Mouse (Mus musculus) cerebellum, postnatal 10 days (tissue): ENCODE measurements around the gene Ndel1.

Source experiments
- DNase-seq, 2 experiments: peaks; one replicate each; pipeline ENCODE4 v3.0.0; 2021; ENCODE audit warnings: mixed read lengths in 2 of 2

Gene Ndel1

DNA sequence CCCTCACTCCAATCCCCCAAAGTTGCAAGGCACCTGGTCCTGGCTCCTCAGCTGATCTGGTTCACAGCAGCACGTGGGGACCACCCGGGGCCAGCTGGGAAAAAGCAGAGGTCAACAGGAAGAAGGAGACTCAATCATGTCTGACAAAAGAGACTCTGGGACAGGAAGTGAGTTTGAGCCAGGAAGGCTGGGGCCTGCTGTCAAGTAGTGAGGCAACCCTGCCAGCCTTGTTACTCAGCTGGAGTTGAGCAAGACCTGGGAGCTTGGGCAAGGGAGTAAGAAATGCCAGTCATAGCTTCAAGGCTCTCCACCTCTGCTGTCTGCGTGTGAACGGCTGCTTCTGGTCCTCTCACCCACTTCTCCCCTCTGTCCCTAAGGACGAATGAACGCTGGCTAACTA is at the start of gene Ndel1:
Ndel1 (minus strand) TSS at position 111 of the 400 bp plus-strand sequence.
- DNase-seq: no peak

DNA sequence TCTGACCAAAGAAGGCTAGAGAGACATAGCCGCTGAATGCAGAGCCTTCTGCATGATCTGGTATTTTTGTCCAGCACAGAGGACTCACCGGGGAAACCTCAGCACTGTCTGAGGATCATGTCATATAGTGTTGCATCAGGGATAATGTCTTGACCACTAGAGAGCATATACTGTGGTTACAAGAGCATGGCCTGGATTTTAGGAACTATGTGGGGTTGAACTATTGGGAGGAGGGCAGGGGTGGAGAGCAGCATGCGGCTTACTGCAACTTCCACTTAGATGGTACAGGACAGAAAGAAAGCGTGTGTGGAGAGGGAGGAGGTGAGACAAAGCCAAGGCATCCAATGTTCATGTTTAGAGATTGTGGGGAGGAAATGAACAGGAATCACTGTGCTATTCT is 42.9 kb upstream of the Ndel1 start:
- DNase-seq: no peak

GRCm38 (mm10) chr11:68911531-68912177 is 40.0 kb upstream of the Ndel1 start:
- DNase-seq: peak in 1 of 2 experiments; percentile 17

DNA sequence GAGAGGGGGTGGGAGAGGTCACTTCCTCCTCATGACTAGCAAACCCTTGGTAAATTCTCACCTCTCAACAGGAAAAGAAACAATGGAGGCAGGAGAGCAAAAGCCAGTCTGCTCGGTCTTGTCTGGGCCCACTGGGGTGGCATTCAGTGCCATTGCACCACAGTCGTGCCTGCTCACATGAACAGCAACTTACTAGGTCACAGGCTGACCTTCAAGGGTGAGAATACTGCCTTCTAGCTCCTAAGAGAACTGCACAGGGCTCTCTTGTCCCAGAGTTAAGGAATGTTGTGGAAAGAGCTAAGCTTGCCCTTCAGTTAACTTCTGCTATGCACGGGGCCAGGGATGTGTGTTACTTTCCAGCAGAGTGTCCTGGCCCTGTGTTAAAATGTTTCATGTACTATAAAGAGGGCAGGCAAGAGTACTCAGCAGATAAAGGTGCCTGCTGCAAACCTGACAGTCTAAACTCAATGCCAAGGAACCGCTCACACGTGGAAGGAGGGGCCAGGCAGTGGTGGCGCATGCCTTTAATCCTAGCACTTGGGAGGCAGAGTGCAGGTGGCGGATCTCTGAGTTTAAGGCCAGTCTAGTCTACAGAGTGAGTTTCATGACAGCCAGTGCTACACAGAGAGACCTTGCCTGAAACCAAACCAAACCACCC is 37.3 kb upstream of the Ndel1 start:
- DNase-seq: no peak

DNA sequence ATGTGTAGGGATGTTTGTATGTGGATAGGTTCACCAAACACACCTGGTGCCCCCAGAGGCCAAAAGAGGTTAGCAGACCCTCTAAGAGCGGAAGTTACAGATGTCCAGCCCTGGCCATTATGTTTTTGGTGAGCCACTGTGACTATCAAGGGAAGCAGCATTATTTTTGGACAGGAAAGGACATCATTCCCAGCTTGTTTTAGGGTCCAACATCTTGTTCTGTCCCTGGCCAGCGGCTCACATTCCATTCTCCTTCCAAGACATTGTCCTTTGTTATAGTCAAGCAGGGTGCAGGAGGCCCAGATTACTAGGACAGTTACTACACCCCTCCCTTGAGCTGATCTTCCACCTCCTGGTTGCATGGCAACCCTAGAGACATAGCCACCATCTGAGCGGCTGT is 35.6 kb upstream of the Ndel1 start:
- DNase-seq: no peak

- DNase-seq: peak; percentile 19
Observed at GRCm38 (mm10) chr11:68906461-68906790, 34.8 kb upstream of the Ndel1 start.

DNA sequence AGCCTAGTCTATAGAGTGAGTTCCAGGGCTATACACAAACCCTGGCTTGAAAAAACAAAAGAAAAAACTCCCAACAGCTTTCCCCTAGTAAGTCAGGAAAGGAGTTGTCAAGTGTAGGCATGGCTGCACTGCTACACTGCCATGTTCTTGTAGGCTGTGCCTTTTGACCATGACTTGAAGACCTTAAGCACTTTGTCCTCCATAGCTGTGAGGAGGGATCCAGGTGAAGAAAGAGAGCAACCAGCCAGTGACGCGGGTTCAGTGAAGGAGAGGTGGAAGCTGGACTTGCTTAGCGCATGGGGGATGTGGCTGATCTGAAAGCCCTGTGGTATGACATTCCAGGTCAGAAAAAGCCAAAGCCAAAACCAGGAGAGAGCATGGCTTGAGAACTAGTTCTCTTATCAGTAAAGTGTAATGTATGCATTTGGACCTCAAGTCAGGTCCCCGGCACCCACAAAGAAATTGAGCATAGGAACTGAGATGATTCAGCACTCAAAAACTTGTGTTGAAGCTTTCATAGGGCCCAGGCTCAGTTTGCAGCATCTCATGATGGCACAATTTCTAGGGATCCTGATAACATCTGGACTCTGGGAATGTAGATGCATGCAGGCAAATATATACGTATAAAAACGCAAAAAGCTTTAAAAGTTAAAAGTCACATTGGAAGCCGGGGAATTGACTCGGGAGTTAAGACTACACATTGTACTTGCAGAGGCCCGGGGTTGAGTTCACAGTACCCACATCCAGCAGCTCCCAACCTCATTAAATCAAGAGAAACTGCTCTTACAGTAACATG is 34.2 kb upstream of the Ndel1 start:
- no peak for DNase-seq

- DNase-seq: peak in 1 of 2 experiments; percentile 24
Observed at GRCm38 (mm10) chr11:68905138-68905531, 33.5 kb upstream of the Ndel1 start.

GRCm38 (mm10) chr11:68904375-68905137 is 32.9 kb upstream of the Ndel1 start:
- peak; percentile 85 to 88 for DNase-seq

DNA sequence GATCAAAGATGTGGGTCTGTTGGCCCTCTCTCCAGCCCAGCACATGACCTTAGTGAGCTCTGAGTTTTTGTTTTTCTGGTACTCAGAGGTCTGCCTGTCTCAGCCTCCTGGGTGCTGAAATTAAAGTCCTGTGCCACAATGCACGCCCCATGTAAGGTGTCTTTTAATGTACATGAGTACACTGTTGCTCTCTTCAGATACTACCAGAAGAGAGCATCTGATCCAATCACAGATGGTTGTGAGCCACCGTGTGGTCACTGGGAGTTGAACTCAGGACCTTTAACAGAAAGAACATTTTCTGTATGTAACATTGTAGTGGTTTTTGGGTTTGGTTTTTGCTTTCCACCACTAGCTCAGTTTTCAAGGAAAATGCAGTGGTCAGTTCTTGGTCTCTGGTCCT is 32.1 kb upstream of the Ndel1 start:
- DNase-seq: no peak

GRCm38 (mm10) chr11:68902823-68903222 is 31.2 kb upstream of the Ndel1 start:
- no peak for DNase-seq

DNA sequence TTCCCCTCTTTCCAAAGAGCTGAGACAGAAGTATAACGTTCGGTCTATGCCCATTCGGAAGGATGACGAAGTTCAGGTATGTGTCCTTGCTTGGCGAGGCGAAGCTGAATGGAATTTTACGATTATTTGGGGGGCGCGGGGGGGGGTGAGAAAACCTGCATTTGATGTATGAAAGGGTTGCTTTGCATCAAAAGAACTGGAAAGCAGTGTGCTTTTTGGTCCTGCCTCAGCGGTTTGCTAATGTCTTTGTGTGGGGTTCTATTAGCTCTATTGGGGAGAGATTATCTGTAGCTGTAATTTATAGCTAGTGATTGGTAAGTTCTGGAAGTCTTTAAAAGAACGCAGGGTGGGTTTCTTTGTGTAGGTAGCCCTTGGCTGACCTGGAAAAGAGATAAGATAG is 30.7 kb upstream of the Ndel1 start:
- DNase-seq: no peak

GRCm38 (mm10) chr11:68902047-68902364 is 30.3 kb upstream of the Ndel1 start:
- DNase-seq: no peak

DNA sequence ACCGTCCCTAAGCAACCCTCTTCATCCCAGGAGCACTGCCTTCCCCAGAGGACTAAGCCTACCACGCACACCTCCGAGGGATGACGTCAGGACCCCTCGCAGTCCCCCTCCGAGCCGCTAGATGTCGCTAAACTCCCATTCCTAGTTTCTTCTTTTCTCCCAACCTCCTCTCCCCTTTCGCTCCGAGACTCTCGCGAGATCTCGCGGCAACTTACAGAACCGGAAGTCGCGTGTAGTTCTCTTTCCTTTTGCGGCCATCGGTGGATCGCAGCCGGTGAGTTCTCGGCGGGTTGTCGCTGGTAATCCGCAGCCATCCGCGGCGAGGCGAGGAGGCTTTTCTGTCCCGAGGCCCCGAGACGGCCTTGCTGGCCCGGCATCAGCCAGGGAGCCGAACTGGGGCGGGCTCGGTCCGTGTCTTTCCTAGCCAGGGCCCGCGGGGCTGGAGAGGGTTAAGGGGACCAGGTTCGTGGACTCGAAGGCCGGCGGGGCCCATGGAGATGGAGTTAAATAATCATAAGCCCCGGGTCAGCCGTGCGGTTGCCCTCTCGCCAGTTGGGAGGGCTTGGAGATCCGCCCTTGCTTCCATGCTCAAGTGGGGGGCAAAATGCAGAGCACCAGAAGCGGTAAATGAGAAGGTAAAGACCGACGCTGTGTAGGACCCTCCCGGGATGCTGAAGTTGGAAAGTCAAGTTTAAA is 29.8 kb upstream of the Ndel1 start, which contains the start of gene Rpl26:
Rpl26 (plus strand) TSS at position 233 of the 696 bp plus-strand sequence.
- peak; percentile 99 for DNase-seq

GRCm38 (mm10) chr11:68900519-68901350 is 29.1 kb upstream of the Ndel1 start:
- no peak for DNase-seq

GRCm38 (mm10) chr11:68899815-68900214 is 28.2 kb upstream of the Ndel1 start:
- DNase-seq: no peak

DNA sequence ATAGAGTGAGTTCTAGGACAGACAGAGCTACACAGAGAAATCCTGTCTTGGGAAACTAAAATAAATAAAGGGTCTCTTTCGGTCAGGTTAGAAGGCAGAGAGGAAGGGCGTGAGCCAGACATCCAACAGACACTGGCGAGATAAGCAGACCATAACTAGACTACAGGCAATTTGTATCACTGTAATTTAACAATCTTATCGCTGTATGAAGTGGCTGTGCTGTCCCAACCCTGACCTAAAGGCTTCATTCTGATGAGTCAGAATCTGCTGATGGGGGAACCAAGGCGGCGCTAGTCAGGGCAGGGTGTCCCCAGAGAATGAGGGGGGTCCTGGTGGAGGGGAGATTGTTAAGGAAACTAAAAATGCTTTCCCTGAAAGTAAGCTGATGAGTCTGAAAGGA is 27.1 kb upstream of the Ndel1 start:
- DNase-seq: no peak

DNA sequence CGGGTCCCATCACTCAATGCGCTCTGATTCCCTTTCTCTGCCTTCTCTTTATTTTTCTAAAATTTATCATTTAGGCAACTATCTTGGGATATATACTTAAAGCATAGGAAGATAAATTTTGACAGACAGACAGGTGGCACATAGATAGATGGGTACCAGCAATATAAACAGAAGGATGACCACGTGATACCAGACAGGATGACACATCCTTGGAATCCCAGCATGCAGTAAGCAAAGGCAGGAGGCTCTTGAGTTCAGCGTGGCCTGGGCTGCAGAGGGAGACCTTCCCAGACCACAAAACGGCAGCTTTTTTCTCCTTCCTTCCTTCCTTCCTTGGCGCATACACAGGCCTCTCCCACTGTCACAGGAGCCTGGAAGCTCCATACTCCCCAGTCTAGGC is 26.2 kb upstream of the Ndel1 start:
- no peak for DNase-seq

DNA sequence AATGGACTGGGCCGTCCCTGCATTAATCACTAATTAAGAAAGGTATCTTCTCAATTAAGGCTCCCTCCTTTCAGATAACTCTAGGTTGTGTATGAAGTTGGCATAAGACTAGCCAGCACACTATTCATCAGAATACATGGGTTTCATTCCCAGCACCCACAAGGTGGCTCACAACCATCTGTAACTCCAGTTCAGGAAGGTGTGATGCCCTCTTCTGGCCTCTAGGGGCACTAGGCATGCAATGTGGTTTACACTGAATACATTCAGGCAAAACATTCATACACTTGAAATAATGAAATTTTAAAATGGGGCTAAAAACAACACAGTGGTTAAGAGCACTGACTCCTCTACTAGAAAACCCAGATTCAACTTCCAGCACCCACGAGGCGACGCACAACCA is 25.5 kb upstream of the Ndel1 start:
- DNase-seq: peak; percentile 56 to 60

- DNase-seq: no peak
Observed at GRCm38 (mm10) chr11:68896247-68896646, 24.6 kb upstream of the Ndel1 start.

DNA sequence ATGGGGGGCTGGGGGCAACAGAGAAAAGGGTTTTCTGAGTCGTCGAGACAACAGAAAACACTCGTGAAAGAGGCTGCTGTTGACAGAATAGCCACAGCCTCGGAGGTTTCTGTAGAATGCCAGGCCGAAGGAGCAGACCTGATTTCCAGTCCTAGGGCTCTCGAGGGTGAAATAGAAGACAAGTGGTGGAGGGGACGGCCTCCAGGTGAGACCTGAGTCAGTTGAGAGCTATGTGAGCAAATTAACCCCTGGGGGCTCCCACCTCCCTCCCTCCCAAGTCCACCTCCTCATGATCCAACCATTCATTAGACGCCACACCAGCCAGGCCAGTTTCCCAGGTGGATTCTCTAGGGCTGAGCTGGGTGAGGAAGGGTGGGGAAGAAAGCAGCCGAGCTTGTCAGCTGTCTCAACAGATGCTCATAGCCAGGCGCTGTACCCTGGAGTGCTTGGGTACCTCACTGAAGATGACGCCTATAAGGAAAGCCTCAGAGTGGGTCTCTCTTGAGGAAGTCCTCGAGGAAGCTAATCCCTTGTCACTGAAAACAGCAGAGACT is 22.3 kb upstream of the Ndel1 start:
- no peak for DNase-seq
